Mouse (Mus musculus): ENCODE results near the gene Gpc3.
"Not testable (repeated sequence)": the region's sequence is repeated elsewhere in the genome, so short reads cannot be mapped to it uniquely, and the experiment has no call there.

- not testable (repeated sequence) for TF ChIP-seq CTCF (IDR thresholded peaks at IDR 0.05; ENCODE audit: control insufficient read depth, insufficient read depth, insufficient read length); MYOD1 (IDR thresholded peaks at IDR 0.05; ENCODE audit: control insufficient read depth, insufficient read length, low read depth); CEBPB (IDR thresholded peaks at IDR 0.05; ENCODE audit: low read depth)
These were observed 263.1 kb downstream of the Gpc3 start for GRCm38 (mm10) chrX:52350631-52351030.

Data from C2C12 (cell line).